Mouse (Mus musculus): Measurements from ENCODE around the gene Chaf1b. TPM values are rescaled to one million over a fixed set of nuclear protein-coding genes. Genes with fewer than 3 reads are reported as not detected.

Gene Chaf1b
- total RNA-seq, 4 experiments from 2014 or later = 1.7 to 3.4 (median 2.0) TPM

Other genes with a start within 250 kb of the Chaf1b start
- gene Cbr3, start 200.7 kb upstream of the Chaf1b start, total RNA-seq (2022) = 10 to 100 TPM; 12.1 to 15.1 (median 12.9) TPM
- 10 to 100 TPM; 16.9 to 36.6 (median 26.4) TPM for gene Dop1b, start 172.0 kb upstream of the Chaf1b start, total RNA-seq (2022)
- gene Morc3, start 51.8 kb upstream of the Chaf1b start, total RNA-seq (2022) = 10 to 100 TPM; 28.9 to 51.3 (median 36.0) TPM
- gene Cldn14, start 124.9 kb downstream of the Chaf1b start, total RNA-seq (2022) = not detected
- gene Sim2, start 201.0 kb downstream of the Chaf1b start, total RNA-seq (2022) = not detected

All from adrenal gland, adult 8-10 months (tissue).